Mouse (Mus musculus) neural tube, embryonic 14.5 days (tissue): ENCODE results near the gene Dock2. TPM values are rescaled to one million over a fixed set of nuclear protein-coding genes. Genes with fewer than 3 reads are reported as not detected.

Experiments used
- ATAC-seq: fragments of 200-750 bp; cut with Nextera tagmentation; 2 replicates; pipeline ENCODE4 v1.8.0; 2017; ENCODE audit warnings: low read depth, mild to moderate bottlenecking, moderate TSS enrichment, moderate library complexity
- H3K27ac ChIP-seq: fragments of 300-500 bp; sonication (generic); 2 replicates; pipeline ENCODE4 v1.5.1; 2014; ENCODE audit warnings: low read depth, mild to moderate bottlenecking, control low read depth, low read length, moderate library complexity, mixed read lengths
- H3K27me3 ChIP-seq: fragments of 300-500 bp; sonication (generic); 2 replicates; pipeline ENCODE4 v1.6.1; 2014; ENCODE audit warnings: low read length; ENCODE audit not compliant: control insufficient read depth, insufficient read depth
- H3K36me3 ChIP-seq: fragments of 300-500 bp; sonication (generic); 2 replicates; pipeline ENCODE4 v1.6.1; 2014; ENCODE audit warnings: low read length, mixed read lengths; ENCODE audit not compliant: control insufficient read depth, insufficient read depth
- H3K4me1 ChIP-seq: fragments of 300-500 bp; sonication (generic); 2 replicates; pipeline ENCODE4 v1.6.1; 2014; ENCODE audit warnings: low read length; ENCODE audit not compliant: control insufficient read depth, insufficient read depth
- H3K4me2 ChIP-seq: fragments of 300-500 bp; sonication (generic); 2 replicates; pipeline ENCODE4 v1.6.1; 2014; ENCODE audit warnings: mild to moderate bottlenecking, low read depth, low read length, control low read depth
- H3K4me3 ChIP-seq: fragments of 300-500 bp; sonication (generic); 2 replicates; pipeline ENCODE4 v1.5.1; 2014; ENCODE audit warnings: low read depth, low read length, control low read depth, mixed read lengths
- H3K9ac ChIP-seq: fragments of 300-500 bp; sonication (generic); replicated peaks from 2 replicates; pipeline ENCODE4 v1.6.1; 2014; ENCODE audit warnings: low read depth, mild to moderate bottlenecking, control low read depth, low read length, mixed read lengths
- H3K9me3 ChIP-seq: fragments of 300-500 bp; sonication (generic); 2 replicates; pipeline ENCODE4 v1.6.1; 2016; ENCODE audit warnings: low read length; ENCODE audit not compliant: control insufficient read depth
- WGBS: fragments of 180-500 bp; shearing (Covaris S2); extraction: QIAGEN DNeasy Blood & Tissue Kit; methylation state at CpG from one replicate; pipeline ENCODE4 v1.1.7; 2014; 5-methylcytosine and 5-hydroxymethylcytosine counted together
- polyA plus RNA-seq: library from polyadenylated mRNA; unstranded; fragments of >200 nt; fragmentation: Nextera tagmentation; extraction: Ambion mirVana; gene quantifications from 2 replicates; pipeline ENCODE4 v1.2.1, GENCODE M21; 2014

The Dock2 gene
- polyA plus RNA-seq, 1 experiment from 2014 or later = 0.83 TPM

GRCm38 (mm10) chr11:34193658-34194057 is 590.0 kb downstream of the Dock2 start:
- Histone ChIP-seq H3K4me3 (no peak overlapping the region), H3K4me1 (no peaks in the 10 kb centered on the region), H3K4me2 (no peak overlapping the region), H3K9me3 (no peaks in the 10 kb centered on the region), H3K9ac (no peak overlapping the region), H3K36me3 (no peaks in the 10 kb centered on the region), H3K27ac (no peak overlapping the region), H3K27me3 (no peaks in the 10 kb centered on the region)
- WGBS = 70% methylated on average over 3 of the region's 3 CpGs
- ATAC-seq = no peak

DNA sequence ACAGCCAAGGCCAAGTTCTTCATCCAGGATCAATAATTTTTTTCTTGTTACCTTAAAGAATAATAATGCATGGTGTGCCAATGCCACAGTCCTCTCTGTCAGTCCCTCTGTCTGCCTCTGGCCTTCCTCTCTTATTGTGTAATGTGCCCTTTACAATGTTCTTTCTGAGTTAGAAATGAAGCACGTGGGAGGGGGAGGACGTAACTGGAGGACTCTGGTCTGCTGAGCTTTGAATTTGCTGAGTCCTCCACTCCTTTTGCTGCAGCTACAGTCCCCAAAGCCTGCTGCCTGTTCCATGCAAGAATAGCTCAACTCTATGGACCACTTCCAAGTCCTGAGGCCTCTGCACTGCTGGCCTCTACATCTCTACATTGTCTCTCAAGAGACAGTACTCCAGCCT is 599.4 kb downstream of the Dock2 start:
- Histone ChIP-seq H3K4me1 (peaks cover 9% of the 10 kb centered on the region; the same call in 1 of the 2 replicates), H3K4me3 (no peak overlapping the region), H3K27ac (no peak overlapping the region), H3K9me3 (no peaks in the 10 kb centered on the region), H3K4me2 (no peak overlapping the region), H3K27me3 (no peaks in the 10 kb centered on the region), H3K36me3 (no peaks in the 10 kb centered on the region), H3K9ac (no peak overlapping the region)
- WGBS = 72% methylated on average over 2 of the region's 2 CpGs
- ATAC-seq = no peak

- peaks cover 9% of the 10 kb centered on the region; the same call in 1 of the 2 replicates for H3K4me1 ChIP-seq
- peak overlapping the region; percentile 31; the same call in 1 of the 2 replicates for H3K27ac ChIP-seq
- H3K9ac ChIP-seq = no peak overlapping the region
- no peak overlapping the region for H3K4me3 ChIP-seq
- WGBS = 24% methylated on average over 8 of the region's 8 CpGs
- H3K4me2 ChIP-seq = no peak overlapping the region
- no peaks in the 10 kb centered on the region for H3K36me3 ChIP-seq
- no peaks in the 10 kb centered on the region for H3K9me3 ChIP-seq
- ATAC-seq = peak; percentile 90
- H3K27me3 ChIP-seq = no peaks in the 10 kb centered on the region
Observed at GRCm38 (mm10) chr11:34181214-34182117, 602.2 kb downstream of the Dock2 start.

GRCm38 (mm10) chr11:34178752-34179151 is 604.9 kb downstream of the Dock2 start:
- no peak overlapping the region for H3K4me3 ChIP-seq
- H3K4me2 ChIP-seq = no peak overlapping the region
- 71% methylated on average over 2 of the region's 2 CpGs for WGBS
- no peaks in the 10 kb centered on the region for H3K27me3 ChIP-seq
- H3K4me1 ChIP-seq = peaks cover 9% of the 10 kb centered on the region; the same call in 1 of the 2 replicates
- no peak for ATAC-seq
- H3K36me3 ChIP-seq = no peaks in the 10 kb centered on the region
- H3K27ac ChIP-seq = no peak overlapping the region
- no peaks in the 10 kb centered on the region for H3K9me3 ChIP-seq
- H3K9ac ChIP-seq = no peak overlapping the region

Other genes with a start within 250 kb of the Dock2 start
- gene Spdl1, start 49.7 kb upstream of the Dock2 start, polyA plus RNA-seq = 1.4 and 3.0 TPM in 2 replicates